Mouse (Mus musculus) spleen, postnatal 14 days (tissue): ENCODE measurements around the gene Gimap8.

Experiments
- DNase-seq, 2 experiments: peaks; one replicate each; pipeline ENCODE4 v3.0.0; 2021 to 2022; ENCODE audit warnings: low spot score in 2 of 2

The Gimap8 gene

DNA sequence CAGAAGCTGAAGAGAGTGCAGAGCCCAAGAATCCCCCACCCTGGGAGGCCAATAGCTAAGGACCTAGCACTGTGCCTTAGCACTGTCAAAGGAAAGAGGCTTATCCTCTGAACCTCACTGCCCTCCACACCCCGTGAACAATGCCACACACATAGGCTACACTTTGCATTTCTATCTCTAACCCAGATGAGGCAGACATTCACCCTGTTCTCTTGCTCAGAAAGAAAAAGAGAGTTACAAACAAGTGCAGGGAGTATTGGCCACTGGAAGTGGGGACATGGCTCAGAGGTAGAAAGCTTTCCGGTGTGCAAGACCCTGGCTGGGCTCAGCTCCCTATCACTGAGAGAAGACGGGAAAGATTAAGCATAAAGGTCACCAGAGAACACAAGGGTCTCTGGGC is 59.1 kb downstream of the Gimap8 start:
- DNase-seq = no peak
